Mouse (Mus musculus) testis, postnatal 14 days (tissue): ENCODE measurements around the gene Scd3.
"Not testable (repeated sequence)": the region's sequence is repeated elsewhere in the genome, so short reads cannot be mapped to it uniquely, and the experiment has no call there.

Experiments used
- DNase-seq: peaks from one replicate; pipeline ENCODE4 v3.0.0; 2021; ENCODE audit warnings: low spot score

Scd3 gene

GRCm38 (mm10) chr19:44237471-44238006 is 34.5 kb downstream of the Scd3 start:
- DNase-seq, result peak; percentile 20

- DNase-seq, result no peak
Observed at GRCm38 (mm10) chr19:44238906-44239305, 35.8 kb downstream of the Scd3 start.

GRCm38 (mm10) chr19:44245761-44246171 is 42.7 kb downstream of the Scd3 start:
- DNase-seq, result no peak

- no peak for DNase-seq
Observed at GRCm38 (mm10) chr19:44246341-44246911, 43.4 kb downstream of the Scd3 start.

DNA sequence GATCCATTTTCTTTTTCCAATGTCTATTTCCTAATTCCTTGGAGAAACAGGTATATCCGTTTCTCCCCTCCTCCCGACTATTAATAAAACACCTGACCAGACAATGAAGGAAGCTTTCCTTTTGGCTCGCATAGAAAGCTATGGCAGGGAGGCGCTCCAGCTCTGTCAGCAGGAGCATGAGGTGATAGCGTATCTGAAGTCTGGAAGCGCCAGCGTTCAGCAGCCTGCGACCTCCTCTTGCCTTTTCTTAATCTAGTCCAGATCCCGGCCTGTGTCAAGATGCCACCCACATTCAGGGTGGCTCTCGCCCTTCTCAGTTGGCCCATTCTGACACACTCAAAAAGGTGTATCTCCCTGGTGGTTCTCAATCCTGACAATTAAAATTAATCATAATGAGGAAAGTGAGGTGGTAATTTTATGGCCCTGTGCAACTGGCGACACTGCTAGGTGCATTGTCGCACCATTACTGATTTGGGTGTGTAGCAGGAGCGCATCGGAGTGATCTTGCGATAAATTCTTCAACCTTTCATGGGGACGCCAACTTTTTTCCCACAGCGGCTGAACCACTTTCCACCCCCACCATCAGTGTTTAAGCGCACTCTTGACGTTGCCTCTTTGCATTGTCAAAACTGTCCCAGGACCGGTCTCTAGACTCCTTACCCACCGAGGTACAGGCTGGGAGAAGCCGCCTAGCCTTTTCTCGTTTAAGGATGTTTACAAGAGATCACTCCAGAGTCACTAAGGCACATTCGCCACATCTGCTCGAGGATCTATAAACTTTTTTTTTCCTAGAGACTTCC is 44.4 kb downstream of the Scd3 start:
- DNase-seq, result peak; percentile 39

DNA sequence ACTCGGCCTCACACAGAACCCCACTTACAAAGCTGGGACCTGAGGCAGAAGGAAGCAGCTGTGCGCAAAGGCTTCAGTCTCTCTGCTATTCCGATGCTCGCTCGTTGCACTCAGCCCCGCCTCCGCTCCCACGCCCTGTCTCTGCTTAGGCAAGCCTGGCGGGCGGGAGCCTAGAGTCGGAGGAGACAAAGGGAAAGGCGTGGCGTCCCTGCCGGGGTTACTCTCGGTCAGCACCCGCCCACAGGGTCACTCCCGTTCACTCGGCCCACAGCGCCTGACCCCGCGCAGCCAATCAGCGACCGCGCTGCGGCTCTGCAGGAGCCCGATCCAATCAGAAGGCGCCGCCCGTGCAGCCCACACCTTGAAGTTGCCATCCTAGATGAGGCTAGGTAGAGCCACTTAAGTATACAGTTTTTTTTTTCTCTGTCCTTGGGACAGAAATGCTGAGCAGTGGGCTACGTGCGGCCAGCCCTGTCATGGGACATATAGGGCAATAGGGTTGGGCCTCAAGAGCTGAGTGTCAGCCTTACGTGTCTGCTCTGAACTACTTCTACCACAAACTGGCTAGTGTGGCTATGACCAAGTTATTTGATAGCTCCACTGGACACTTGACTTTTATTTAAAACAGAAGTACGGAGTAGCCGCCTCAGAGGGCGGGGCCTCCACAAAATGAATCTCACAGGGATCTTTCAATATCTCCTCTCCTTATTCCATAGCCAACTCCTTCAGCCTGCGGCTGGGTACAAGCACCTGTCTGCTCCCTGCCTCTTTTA is 45.2 kb downstream of the Scd3 start:
- peak; percentile 97 for DNase-seq

GRCm38 (mm10) chr19:44248854-44249351 is 45.8 kb downstream of the Scd3 start:
- DNase-seq, result no peak

- not testable (repeated sequence) for DNase-seq
Observed at GRCm38 (mm10) chr19:44251138-44251537, 48.1 kb downstream of the Scd3 start.

DNA sequence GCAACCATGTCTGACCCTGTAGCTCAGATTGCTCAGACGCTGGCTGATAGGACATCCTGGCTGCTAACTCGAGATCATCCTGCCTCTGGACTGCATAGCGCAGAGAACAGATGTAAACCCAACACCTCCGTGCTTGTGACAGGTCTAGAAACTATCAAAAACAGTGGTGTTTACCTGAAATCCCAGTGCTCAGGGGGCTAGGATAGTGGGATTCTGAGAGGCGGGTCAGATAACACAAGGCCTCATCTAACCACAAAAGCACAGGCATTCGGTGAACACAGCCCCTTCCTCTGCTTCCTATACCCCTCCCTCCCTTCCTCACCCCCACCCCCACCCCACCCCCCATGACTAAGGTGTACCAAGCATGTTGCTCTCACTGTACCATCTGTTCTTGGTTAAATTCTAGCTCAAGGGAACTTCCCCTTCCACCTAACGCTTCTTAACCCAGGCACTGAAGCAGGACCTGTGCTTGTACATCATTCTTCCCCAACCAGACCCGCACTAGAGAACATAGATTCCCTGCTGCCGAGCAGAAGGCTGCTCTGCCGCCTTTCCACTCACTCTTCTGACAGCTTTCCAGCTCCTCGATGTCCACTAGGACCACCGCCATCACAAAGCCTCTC is 49.0 kb downstream of the Scd3 start:
- no peak for DNase-seq

- not testable (repeated sequence) for DNase-seq
Observed at GRCm38 (mm10) chr19:44254106-44254505, 51.0 kb downstream of the Scd3 start.

DNA sequence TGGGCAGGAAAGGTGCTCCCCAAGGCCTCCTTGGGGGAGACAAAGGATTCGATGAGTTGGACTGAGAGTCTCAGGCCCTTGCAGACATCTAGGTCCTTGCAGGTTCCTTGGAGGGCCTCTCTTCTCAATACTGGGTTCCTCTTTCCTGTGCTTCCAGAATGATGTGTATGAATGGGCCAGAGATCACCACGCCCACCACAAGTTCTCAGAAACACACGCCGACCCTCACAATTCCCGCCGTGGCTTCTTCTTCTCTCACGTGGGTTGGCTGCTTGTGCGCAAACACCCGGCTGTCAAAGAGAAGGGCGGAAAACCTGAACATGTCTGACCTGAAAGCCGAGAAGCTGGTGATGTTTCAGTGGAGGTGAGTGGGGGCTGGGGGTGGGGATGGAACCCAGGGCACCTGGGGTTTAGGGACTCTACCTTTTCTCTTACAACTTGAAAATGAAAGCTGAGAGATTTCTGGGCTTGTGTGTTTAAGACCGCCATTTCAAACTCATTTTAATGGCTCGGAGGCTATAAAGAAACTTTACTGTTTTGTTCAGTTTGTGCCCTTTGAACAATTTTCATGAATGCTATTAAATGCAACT is 54.4 kb downstream of the Scd3 start:
- DNase-seq, result no peak

- DNase-seq, result no peak
Observed at GRCm38 (mm10) chr19:44259484-44259883, 56.4 kb downstream of the Scd3 start.

DNA sequence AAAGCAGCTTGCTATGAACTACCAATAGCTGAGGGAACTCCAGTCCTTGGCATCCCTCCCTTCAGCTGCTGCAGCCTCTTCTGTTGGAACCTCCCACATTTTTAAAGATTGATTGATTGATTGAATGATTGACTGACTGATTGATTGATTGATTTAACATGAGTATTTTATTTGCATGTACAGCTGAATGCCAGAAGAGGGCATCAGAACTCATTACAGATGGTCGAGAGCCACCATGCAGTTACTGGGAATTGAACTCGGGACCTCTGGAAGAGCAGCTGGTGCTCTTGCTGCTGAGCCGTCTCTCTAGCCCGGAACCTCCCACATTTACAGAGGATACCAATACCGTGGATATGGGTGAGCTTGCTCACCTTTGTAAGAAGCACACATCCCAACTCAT is 57.4 kb downstream of the Scd3 start:
- DNase-seq, result no peak

- DNase-seq, result no peak
Observed at GRCm38 (mm10) chr19:44261774-44262173, 58.7 kb downstream of the Scd3 start.

GRCm38 (mm10) chr19:44263581-44263980 is 60.5 kb downstream of the Scd3 start:
- DNase-seq, result no peak

GRCm38 (mm10) chr19:44264226-44264625 is 61.2 kb downstream of the Scd3 start:
- no peak for DNase-seq

GRCm38 (mm10) chr19:44265300-44265699 is 62.2 kb downstream of the Scd3 start:
- DNase-seq, result no peak

GRCm38 (mm10) chr19:44265911-44266337 is 62.9 kb downstream of the Scd3 start:
- DNase-seq, result no peak

DNA sequence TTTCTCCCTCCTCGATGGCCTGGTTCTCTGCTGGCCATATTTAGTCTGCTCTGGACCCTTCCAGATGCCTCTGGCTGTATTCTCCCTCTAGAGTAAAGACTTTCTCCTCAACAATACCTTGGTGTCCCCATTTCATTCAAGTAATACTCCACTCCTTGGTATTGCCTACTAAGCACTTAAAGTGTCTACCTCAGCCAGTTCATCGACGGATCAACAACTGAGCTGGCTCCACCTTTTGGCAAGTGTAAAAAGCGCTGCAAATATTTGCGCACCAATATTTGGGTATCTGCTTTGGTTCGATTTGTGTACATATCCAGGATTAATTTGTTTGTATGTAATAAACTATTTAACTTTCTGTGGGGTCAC is 63.4 kb downstream of the Scd3 start:
- no peak for DNase-seq

DNA sequence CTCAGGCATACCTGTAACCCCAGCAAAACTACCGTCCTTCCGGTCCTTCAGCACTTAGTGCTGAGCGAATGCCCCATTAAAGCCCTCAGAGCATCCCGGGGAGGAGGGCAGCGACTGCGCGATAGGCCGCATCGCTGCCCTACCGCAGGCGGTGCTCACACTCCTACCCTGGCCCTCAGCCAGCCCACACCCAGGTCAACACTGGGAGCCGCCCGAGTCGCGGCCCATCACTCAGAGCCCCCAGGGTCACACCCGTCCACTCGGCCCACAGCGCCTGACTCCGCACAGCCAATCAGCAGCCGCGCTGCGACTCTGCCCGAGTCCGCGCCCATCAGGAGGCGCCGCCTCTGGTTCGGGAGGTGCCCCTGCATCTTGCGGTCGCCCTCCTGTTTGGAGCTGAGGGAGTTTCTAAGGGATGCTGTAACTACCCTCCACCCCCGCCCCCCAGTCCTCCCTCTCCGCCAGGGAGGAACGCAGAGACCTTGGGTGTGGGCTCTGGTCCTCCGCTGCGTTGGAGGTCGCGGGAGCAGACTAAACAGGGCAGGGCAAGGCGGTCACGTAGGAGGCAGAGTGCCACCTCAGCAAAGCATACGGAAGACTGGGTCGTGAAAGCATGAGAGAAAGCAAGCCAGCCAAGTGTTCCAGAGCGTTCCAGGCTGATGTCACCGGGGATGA is 63.9 kb downstream of the Scd3 start:
- DNase-seq, result peak; percentile 90

DNA sequence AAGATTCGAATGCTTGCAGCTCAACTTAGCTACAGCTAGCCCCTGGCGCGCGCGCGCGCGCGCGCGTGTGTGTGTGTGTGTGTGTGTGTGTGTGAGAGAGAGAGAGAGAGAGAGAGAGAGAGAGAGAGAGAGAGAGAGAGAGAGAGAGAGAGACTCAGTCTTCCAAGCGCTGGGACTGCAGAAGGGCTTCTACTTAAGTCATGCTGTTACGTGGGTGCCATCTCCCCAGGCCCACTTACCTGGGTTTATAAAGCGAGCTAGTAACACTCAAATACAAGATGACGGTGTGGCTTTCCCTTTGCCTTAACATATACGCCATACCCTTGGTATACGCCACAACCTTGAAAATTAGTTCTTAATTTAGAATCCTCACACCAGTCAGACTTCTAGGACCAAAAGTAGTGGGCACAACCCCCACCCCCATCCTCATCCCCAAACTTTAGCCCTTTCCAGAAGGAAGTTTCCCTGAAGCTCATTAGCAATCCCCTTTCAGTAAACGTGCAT is 64.5 kb downstream of the Scd3 start:
- DNase-seq, result no peak
